Mouse (Mus musculus) neural tube, embryonic 13.5 days (tissue): ENCODE results near the gene Arhgap28. TPM values are rescaled to one million over a fixed set of nuclear protein-coding genes. Genes with fewer than 3 reads are reported as not detected.

Experiments
- ATAC-seq: fragments of 200-750 bp; cut with Nextera tagmentation; 2 replicates; pipeline ENCODE4 v1.8.0; 2017; ENCODE audit warnings: low read depth, mild to moderate bottlenecking, moderate TSS enrichment, moderate library complexity
- H3K27ac ChIP-seq: fragments of 300-500 bp; sonication (generic); replicated peaks from 2 replicates; pipeline ENCODE4 v1.5.1; 2015; ENCODE audit warnings: moderate library complexity, mild to moderate bottlenecking, inconsistent platforms
- H3K27me3 ChIP-seq: fragments of 300-500 bp; sonication (generic); 2 replicates; pipeline ENCODE4 v1.6.1; 2015; ENCODE audit warnings: mild to moderate bottlenecking, inconsistent platforms
- H3K36me3 ChIP-seq: fragments of 300-500 bp; sonication (generic); 2 replicates; pipeline ENCODE4 v1.6.1; 2015; ENCODE audit warnings: mild to moderate bottlenecking, inconsistent platforms
- H3K4me1 ChIP-seq: fragments of 300-500 bp; sonication (generic); replicated peaks from 2 replicates; pipeline ENCODE4 v1.6.1; 2015; ENCODE audit warnings: inconsistent platforms
- H3K4me2 ChIP-seq: fragments of 300-500 bp; sonication (generic); 2 replicates; pipeline ENCODE4 v1.6.1; 2015; ENCODE audit warnings: inconsistent platforms, mild to moderate bottlenecking, moderate library complexity
- H3K4me3 ChIP-seq: fragments of 300-500 bp; sonication (generic); 2 replicates; pipeline ENCODE4 v1.5.1; 2015; ENCODE audit warnings: mild to moderate bottlenecking, inconsistent platforms
- H3K9ac ChIP-seq: fragments of 300-500 bp; sonication (generic); 2 replicates; pipeline ENCODE4 v1.6.1; 2015; ENCODE audit warnings: moderate library complexity, mild to moderate bottlenecking, inconsistent platforms
- H3K9me3 ChIP-seq: fragments of 300-500 bp; sonication (generic); 2 replicates; pipeline ENCODE4 v1.6.1; 2016; ENCODE audit warnings: inconsistent platforms
- WGBS: fragments of 180-500 bp; shearing (Covaris S2); methylation state at CpG from one replicate; pipeline ENCODE4 v1.1.7; 2015; 5-methylcytosine and 5-hydroxymethylcytosine counted together
- polyA plus RNA-seq: library from polyadenylated mRNA; unstranded; fragments of >200 nt; fragmentation: Nextera tagmentation; extraction: Ambion mirVana; gene quantifications from 2 replicates; pipeline ENCODE4 v1.2.1, GENCODE M21; 2015

Arhgap28 gene
- polyA plus RNA-seq, 1 experiment from 2014 or later: 15.1 TPM

- Histone ChIP-seq H3K9ac (no peak overlapping the region), H3K27me3 (no peaks in the 10 kb centered on the region), H3K4me1 (no peaks in the 10 kb centered on the region), H3K27ac (no peak overlapping the region), H3K9me3 (no peaks in the 10 kb centered on the region), H3K4me2 (no peak overlapping the region), H3K4me3 (no peak overlapping the region), H3K36me3 (no peaks in the 10 kb centered on the region)
- ATAC-seq: no peak
- 87% methylated on average over 6 of the region's 6 CpGs for WGBS
Measured at GRCm38 (mm10) chr17:67928280-67928679, 75.6 kb downstream of the Arhgap28 start.

- 96% methylated on average over 8 of the region's 8 CpGs for WGBS
- Histone ChIP-seq H3K4me1 (no peaks in the 10 kb centered on the region), H3K9ac (no peak overlapping the region), H3K27me3 (no peaks in the 10 kb centered on the region), H3K9me3 (no peaks in the 10 kb centered on the region), H3K27ac (no peak overlapping the region), H3K4me3 (no peak overlapping the region), H3K36me3 (no peaks in the 10 kb centered on the region), H3K4me2 (no peak overlapping the region)
- ATAC-seq: no peak
Measured at GRCm38 (mm10) chr17:67927864-67928263, 76.1 kb downstream of the Arhgap28 start.

GRCm38 (mm10) chr17:67919959-67920358, 84.0 kb downstream of the Arhgap28 start:
- WGBS: 76% methylated on average over 7 of the region's 7 CpGs
- no peak overlapping the region for H3K9ac ChIP-seq

GRCm38 (mm10) chr17:67918201-67918600, 85.7 kb downstream of the Arhgap28 start:
- ATAC-seq: no peak
- Histone ChIP-seq H3K4me1 (no peaks in the 10 kb centered on the region), H3K9ac (no peak overlapping the region), H3K4me3 (no peak overlapping the region), H3K27ac (no peak overlapping the region), H3K27me3 (no peaks in the 10 kb centered on the region), H3K36me3 (no peaks in the 10 kb centered on the region), H3K9me3 (no peaks in the 10 kb centered on the region), H3K4me2 (no peak overlapping the region)
- 90% methylated on average over 7 of the region's 7 CpGs for WGBS

More at GRCm38 (mm10) chr17:67919959-67920358, 84.0 kb downstream of the Arhgap28 start:
- H3K4me2 ChIP-seq: no peak overlapping the region
- H3K9me3 ChIP-seq: no peaks in the 10 kb centered on the region
- H3K4me1 ChIP-seq: no peaks in the 10 kb centered on the region
- H3K4me3 ChIP-seq: no peak overlapping the region
- no peaks in the 10 kb centered on the region for H3K36me3 ChIP-seq
- ATAC-seq: no peak
- H3K27me3 ChIP-seq: no peaks in the 10 kb centered on the region
- no peak overlapping the region for H3K27ac ChIP-seq

GRCm38 (mm10) chr17:67916901-67917300, 87.0 kb downstream of the Arhgap28 start:
- no peak for ATAC-seq
- Histone ChIP-seq H3K4me3 (no peak overlapping the region), H3K4me1 (no peaks in the 10 kb centered on the region), H3K4me2 (no peak overlapping the region), H3K27ac (no peak overlapping the region), H3K36me3 (no peaks in the 10 kb centered on the region), H3K9me3 (no peaks in the 10 kb centered on the region), H3K9ac (no peak overlapping the region), H3K27me3 (no peaks in the 10 kb centered on the region)
- 68% methylated on average over 2 of the region's 2 CpGs for WGBS

- H3K4me1 ChIP-seq: no peaks in the 10 kb centered on the region
- H3K27me3 ChIP-seq: no peaks in the 10 kb centered on the region
- no peak overlapping the region for H3K4me2 ChIP-seq
- H3K27ac ChIP-seq: no peak overlapping the region
- H3K9ac ChIP-seq: no peak overlapping the region
- H3K4me3 ChIP-seq: no peak overlapping the region
- H3K9me3 ChIP-seq: no peaks in the 10 kb centered on the region
- WGBS: 60% methylated on average over 12 of the region's 12 CpGs
- ATAC-seq: no peak; the same call in 1 of the 2 replicates
- no peaks in the 10 kb centered on the region for H3K36me3 ChIP-seq
Measured at GRCm38 (mm10) chr17:67912640-67913039, 91.3 kb downstream of the Arhgap28 start.

- H3K9me3 ChIP-seq: no peaks in the 10 kb centered on the region
- H3K27me3 ChIP-seq: no peaks in the 10 kb centered on the region
- no peak overlapping the region for H3K27ac ChIP-seq
- no peak overlapping the region for H3K4me2 ChIP-seq
- no peak for ATAC-seq
- H3K4me3 ChIP-seq: no peak overlapping the region
- 85% methylated on average over 11 of the region's 11 CpGs for WGBS
- 0 out of 2 replicates have a peak, but pooled peaks cover under 1% of the 10 kb centered on the region for H3K4me1 ChIP-seq
- H3K36me3 ChIP-seq: no peaks in the 10 kb centered on the region
- no peak overlapping the region for H3K9ac ChIP-seq
Measured at GRCm38 (mm10) chr17:67912051-67912450, 91.9 kb downstream of the Arhgap28 start.

- Histone ChIP-seq H3K9me3 (no peaks in the 10 kb centered on the region), H3K36me3 (no peaks in the 10 kb centered on the region), H3K4me2 (no peak overlapping the region), H3K4me1 (peaks cover 10% of the 10 kb centered on the region; the same call in 1 of the 2 replicates), H3K9ac (no peak overlapping the region), H3K27me3 (no peaks in the 10 kb centered on the region), H3K27ac (no peak overlapping the region), H3K4me3 (no peak overlapping the region)
- ATAC-seq: no peak
- WGBS: 86% methylated on average over 4 of the region's 4 CpGs
Measured at GRCm38 (mm10) chr17:67908537-67908936, 95.4 kb downstream of the Arhgap28 start.

- no peak overlapping the region for H3K9ac ChIP-seq
- H3K27me3 ChIP-seq: no peaks in the 10 kb centered on the region
- H3K4me1 ChIP-seq: peaks cover 10% of the 10 kb centered on the region; the same call in 1 of the 2 replicates
- H3K9me3 ChIP-seq: no peaks in the 10 kb centered on the region
- H3K36me3 ChIP-seq: no peaks in the 10 kb centered on the region
- WGBS: 87% methylated on average over 4 of the region's 4 CpGs
- H3K4me2 ChIP-seq: no peak overlapping the region
- no peak overlapping the region for H3K27ac ChIP-seq
- H3K4me3 ChIP-seq: no peak overlapping the region
- ATAC-seq: no peak
Measured at GRCm38 (mm10) chr17:67908137-67908536, 95.8 kb downstream of the Arhgap28 start.

GRCm38 (mm10) chr17:67907532-67908054, 96.3 kb downstream of the Arhgap28 start:
- Histone ChIP-seq H3K27me3 (no peaks in the 10 kb centered on the region), H3K9ac (no peak overlapping the region), H3K27ac (no peak overlapping the region), H3K36me3 (no peaks in the 10 kb centered on the region), H3K4me2 (no peak overlapping the region), H3K4me3 (no peak overlapping the region), H3K4me1 (peaks cover 10% of the 10 kb centered on the region; the same call in 1 of the 2 replicates), H3K9me3 (no peaks in the 10 kb centered on the region)
- 87% methylated on average over 10 of the region's 10 CpGs for WGBS
- ATAC-seq: no peak

GRCm38 (mm10) chr17:67906236-67906635, 97.7 kb downstream of the Arhgap28 start:
- H3K4me1 ChIP-seq: peaks cover 10% of the 10 kb centered on the region; the same call in 1 of the 2 replicates
- WGBS: 64% methylated on average over 3 of the region's 3 CpGs
- no peak overlapping the region for H3K4me2 ChIP-seq
- no peaks in the 10 kb centered on the region for H3K27me3 ChIP-seq
- no peaks in the 10 kb centered on the region for H3K36me3 ChIP-seq
- no peaks in the 10 kb centered on the region for H3K9me3 ChIP-seq
- H3K4me3 ChIP-seq: no peak overlapping the region
- no peak overlapping the region for H3K27ac ChIP-seq
- no peak for ATAC-seq
- H3K9ac ChIP-seq: no peak overlapping the region

GRCm38 (mm10) chr17:67904315-67904944, 99.5 kb downstream of the Arhgap28 start:
- Histone ChIP-seq H3K9ac (no peak overlapping the region), H3K4me1 (peaks cover 10% of the 10 kb centered on the region; the same call in 1 of the 2 replicates), H3K27me3 (no peaks in the 10 kb centered on the region), H3K9me3 (no peaks in the 10 kb centered on the region), H3K4me2 (no peak overlapping the region), H3K36me3 (no peaks in the 10 kb centered on the region), H3K4me3 (no peak overlapping the region), H3K27ac (no peak overlapping the region)
- no peak for ATAC-seq
- WGBS: 79% methylated on average over 14 of the region's 14 CpGs

GRCm38 (mm10) chr17:67902847-67903246, 101.1 kb downstream of the Arhgap28 start:
- ATAC-seq: no peak
- Histone ChIP-seq H3K9me3 (no peaks in the 10 kb centered on the region), H3K4me1 (peaks cover 10% of the 10 kb centered on the region; the same call in 1 of the 2 replicates), H3K36me3 (no peaks in the 10 kb centered on the region), H3K27ac (no peak overlapping the region), H3K27me3 (no peaks in the 10 kb centered on the region), H3K9ac (no peak overlapping the region), H3K4me3 (no peak overlapping the region), H3K4me2 (no peak overlapping the region)
- WGBS: 95% methylated on average over 4 of the region's 4 CpGs
